Mouse (Mus musculus): ENCODE measurements around the gene Rngtt.
"Not testable (repeated sequence)": the region's sequence is repeated elsewhere in the genome, so short reads cannot be mapped to it uniquely, and the experiment has no call there.

Gene Rngtt

DNA sequence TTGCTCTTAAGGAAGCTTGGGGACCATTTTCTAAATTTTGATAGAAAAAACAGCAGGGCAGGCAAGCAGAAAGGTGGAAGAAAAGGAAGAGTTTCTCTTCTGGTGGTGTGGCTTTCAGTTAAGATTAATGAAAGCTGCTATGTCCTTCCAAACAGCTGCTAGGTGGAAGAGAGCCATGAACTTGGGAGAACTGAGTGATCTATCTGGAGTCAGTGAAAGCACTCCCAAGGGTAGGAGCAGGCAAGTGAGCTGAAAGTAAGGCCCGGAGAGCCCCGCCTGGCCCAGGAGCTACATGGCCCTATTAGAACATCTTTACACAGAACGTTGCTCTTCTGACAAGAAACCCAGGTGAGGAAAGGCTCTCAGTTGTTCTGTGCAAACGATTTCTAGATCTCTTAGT, 103.7 kb downstream of the Rngtt start:
- in situ Hi-C loops (cut with MboI; ENCODE audit: unreplicated experiment in 2 of 2), result loop anchor here in 1 of 2 experiments (25.0 kb wide), 1 partner anchor 1324 kb away; the partner anchor contains the start of gene Cfap206

DNA sequence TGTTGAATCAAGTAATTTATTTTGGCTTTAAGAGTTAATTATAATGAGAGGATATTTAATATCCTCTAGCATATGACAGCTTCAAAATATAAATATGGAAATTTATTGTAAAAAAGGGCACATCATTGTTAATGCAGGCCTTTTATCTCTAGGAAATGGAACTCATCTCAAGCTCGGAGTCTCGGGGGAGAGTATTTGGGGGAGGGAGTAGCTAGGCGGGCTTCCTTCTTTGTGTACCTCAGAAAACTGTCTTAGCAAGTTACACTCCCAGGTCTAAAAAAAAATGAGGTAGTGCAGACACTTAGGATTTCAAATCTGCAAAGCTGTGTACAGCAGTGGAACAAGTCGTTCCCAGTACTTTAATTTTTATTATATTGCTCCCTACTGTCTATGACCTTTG, 104.7 kb downstream of the Rngtt start:
- in situ Hi-C loops (cut with MboI; ENCODE audit: unreplicated experiment in 2 of 2), result loop anchor here in 1 of 2 experiments (25.0 kb wide), 1 partner anchor 1323 kb away; the partner anchor contains the start of gene Cfap206

- in situ Hi-C loops (cut with MboI; ENCODE audit: unreplicated experiment in 2 of 2), result loop anchor here in 1 of 2 experiments (25.0 kb wide), 1 partner anchor 1320 kb away; the partner anchor contains the start of gene Cfap206
Measured at GRCm38 (mm10) chr4:33417391-33417790, 107.3 kb downstream of the Rngtt start.

DNA sequence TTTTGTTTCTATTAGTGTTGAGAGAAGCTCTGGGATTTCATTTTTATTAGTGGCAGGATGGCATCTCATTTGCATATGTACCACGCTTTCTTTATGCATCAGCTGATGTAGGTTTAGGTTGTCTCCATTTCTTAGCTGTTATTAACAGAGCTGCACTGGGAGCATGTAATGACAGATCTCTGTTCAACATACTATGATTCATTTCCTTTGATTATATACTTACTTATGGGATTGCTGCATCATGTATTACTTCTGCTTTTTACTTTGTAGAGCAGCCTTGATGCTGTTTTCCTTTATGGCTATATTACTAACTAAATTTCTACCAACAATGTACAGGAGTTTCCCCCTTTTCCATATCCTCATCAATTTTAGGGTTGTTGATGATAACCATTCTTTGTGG, 109.5 kb downstream of the Rngtt start:
- in situ Hi-C loops (cut with MboI; ENCODE audit: unreplicated experiment in 2 of 2), result loop anchor here in 1 of 2 experiments (25.0 kb wide), 1 partner anchor 1318 kb away; the partner anchor contains the start of gene Cfap206

- in situ Hi-C loops (cut with MboI; ENCODE audit: unreplicated experiment in 2 of 2), result no loop called here
Measured at GRCm38 (mm10) chr4:33428856-33429255, 118.7 kb downstream of the Rngtt start.

DNA sequence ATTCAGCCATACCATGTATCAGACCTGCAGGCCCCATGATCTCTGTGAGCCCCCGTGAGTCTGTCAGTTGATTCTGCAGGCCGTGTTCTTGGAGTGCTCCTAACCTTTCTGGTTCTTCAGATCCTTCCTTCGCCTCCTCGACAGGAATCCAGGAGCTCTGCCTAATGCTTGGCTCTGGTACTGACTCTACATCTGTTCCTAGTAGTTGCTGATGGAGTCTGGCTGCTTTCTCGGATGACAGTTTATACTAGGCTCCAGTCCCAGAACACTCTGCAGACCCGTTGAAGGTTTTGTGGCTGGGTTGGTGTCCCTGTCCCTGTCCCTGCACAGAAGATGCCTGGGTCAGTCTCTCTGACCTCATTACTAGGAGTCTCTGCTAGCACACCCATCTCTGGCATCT, 131.8 kb downstream of the Rngtt start:
- in situ Hi-C loops (cut with MboI; ENCODE audit: unreplicated experiment in 2 of 2), result no loop called here

DNA sequence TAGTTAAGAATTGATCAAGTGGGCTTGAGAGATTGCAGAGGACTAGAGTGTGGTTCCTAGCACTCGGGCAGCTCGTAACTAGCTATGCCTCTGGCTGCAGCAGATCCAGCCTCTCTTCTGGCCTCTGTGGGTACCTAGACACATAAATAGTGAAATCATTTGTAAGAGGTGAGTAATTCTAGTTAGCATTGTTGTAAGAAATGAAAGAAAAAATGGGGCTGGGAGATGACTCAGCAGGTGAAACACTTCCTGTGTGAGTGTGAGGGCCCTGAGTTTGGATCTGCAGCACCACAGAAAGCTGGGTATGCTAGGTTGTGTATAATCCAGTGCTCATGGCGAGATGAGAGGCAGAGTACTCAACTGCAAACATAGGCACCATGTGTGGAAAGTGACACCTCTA, 136.2 kb downstream of the Rngtt start:
- in situ Hi-C loops (cut with MboI; ENCODE audit: unreplicated experiment in 2 of 2), result no loop called here

- in situ Hi-C loops (cut with MboI; ENCODE audit: unreplicated experiment in 2 of 2), result no loop called here
Measured at GRCm38 (mm10) chr4:33446881-33447280, 136.8 kb downstream of the Rngtt start.

- in situ Hi-C loops (cut with MboI; ENCODE audit: unreplicated experiment in 2 of 2), result not testable (repeated sequence)
Measured at GRCm38 (mm10) chr4:33450356-33450755, 140.2 kb downstream of the Rngtt start.

DNA sequence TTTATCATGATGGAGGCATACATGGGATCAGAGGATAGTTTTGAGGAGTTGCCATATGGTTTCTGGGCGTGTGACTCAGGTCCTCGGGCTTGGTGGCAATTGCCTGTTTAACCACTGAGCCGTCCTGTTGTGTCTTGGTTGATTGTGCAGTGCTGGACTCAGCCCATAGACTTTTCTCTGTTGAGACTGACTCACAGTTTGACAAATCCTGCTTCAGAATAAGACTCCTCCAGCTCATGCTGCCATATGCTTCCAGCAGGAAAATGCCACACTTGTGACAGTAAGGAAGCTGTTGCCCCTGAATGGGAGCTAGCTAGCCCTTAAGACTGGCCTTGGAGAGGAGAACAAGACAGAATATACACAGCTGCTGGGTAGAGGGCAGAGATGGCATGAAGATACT, 149.7 kb downstream of the Rngtt start:
- in situ Hi-C loops (cut with MboI; ENCODE audit: unreplicated experiment in 2 of 2), result no loop called here

GRCm38 (mm10) chr4:33464432-33464831, 154.3 kb downstream of the Rngtt start:
- in situ Hi-C loops (cut with MboI; ENCODE audit: unreplicated experiment in 2 of 2), result no loop called here

DNA sequence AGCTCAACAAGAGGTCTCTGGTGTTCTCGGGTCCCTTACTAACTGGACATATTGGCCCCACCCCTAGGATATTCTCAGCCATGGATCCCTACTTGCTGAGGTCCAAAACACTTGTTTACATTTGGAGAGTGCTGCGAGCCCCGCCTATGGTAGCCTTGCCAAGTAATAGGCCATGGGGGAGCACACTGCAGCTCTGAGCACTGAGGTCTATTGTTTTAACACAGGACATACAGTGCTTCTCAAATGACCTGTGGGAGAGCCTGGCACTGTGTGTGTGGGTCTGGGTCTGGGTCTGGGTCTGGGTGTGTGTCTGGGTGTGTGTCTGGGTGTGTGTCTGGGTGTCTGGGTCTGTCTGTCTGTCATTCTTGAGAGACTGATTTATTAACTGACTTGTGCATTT, 155.8 kb downstream of the Rngtt start:
- in situ Hi-C loops (cut with MboI; ENCODE audit: unreplicated experiment in 2 of 2), result no loop called here

DNA sequence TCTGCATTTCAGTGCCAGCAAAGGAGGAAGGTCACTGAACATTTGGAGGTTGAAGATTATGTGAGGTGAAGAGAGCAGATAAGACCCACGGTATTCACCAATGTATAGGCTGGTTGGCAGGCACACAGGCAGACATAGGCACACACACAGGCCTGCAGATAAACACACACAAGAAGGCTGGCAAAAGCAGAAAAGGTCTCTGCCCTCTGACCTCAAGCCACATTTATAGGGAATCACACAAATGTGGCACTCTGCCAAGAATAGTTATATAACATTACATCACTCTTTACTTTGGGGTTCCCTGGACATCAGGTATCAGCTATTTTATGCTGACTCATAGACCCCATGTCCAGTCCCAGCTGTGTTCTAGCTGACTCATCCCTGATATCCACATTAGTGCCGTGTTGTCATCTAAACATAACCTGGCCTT, 156.9 kb downstream of the Rngtt start:
- in situ Hi-C loops (cut with MboI; ENCODE audit: unreplicated experiment in 2 of 2), result no loop called here

- in situ Hi-C loops (cut with MboI; ENCODE audit: unreplicated experiment in 2 of 2), result no loop called here
Measured at GRCm38 (mm10) chr4:33467627-33468026, 157.5 kb downstream of the Rngtt start.

DNA sequence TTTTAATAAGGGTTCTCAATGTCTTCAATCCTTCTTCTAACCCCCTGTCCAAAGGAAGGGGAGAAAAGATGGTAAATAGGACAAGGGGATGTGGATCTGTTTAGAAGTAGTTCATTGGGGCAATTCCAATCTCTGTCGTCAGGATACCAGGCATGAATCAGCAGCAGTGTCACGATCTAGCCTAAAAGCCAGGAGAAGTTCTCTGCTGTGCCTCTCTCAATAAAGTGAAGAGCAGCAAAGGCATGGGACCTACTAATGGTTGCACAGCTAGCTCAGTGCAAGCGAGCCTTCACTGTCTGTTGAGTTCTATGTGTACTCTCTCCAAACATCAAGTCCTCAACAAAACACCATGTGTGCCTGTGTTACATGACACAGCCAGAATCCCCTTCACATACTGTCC, 158.0 kb downstream of the Rngtt start:
- in situ Hi-C loops (cut with MboI; ENCODE audit: unreplicated experiment in 2 of 2), result no loop called here

GRCm38 (mm10) chr4:33470671-33471302, 160.7 kb downstream of the Rngtt start:
- in situ Hi-C loops (cut with MboI; ENCODE audit: unreplicated experiment in 2 of 2), result no loop called here

GRCm38 (mm10) chr4:33478011-33478785, 168.1 kb downstream of the Rngtt start:
- in situ Hi-C loops (cut with MboI; ENCODE audit: unreplicated experiment in 2 of 2), result no loop called here

DNA sequence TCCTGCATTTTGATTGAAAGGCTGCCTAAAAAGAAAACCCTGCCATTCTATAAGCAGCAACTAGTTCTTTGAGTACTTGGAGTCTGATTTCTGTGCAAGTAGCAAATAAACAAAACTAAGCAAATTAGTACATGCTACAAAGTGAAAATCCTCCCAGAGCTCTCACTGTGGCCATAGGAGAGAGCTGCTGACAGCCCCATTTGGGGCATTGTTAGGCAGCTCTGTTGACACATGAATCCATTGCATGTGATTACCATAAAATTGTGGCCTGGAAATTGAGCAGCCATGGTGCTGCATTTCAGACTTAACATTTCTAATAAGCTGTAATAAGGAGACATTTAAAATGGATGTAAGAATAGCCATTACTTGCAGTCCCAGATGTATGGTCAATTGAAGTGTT, 171.6 kb downstream of the Rngtt start:
- in situ Hi-C loops (cut with MboI; ENCODE audit: unreplicated experiment in 2 of 2), result no loop called here

DNA sequence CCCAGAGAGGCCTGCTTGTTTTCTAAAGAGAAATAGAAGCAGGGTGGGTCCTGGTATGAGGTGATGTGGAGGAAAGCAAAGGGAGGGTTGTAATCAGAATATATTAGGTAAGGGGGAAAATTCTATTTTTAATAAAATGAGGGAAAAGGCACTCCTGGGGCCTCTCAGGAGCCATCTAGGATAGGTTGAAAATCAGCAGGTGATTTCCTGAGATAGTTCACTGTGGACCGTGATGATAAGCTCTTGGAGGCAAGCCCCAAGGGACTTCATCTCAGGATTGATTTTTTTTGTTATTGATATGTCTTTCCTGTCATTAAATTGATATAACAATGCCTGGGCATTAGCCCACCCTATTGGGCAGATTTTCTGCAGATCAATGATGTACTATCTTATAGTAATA, 175.9 kb downstream of the Rngtt start:
- in situ Hi-C loops (cut with MboI; ENCODE audit: unreplicated experiment in 2 of 2), result no loop called here

DNA sequence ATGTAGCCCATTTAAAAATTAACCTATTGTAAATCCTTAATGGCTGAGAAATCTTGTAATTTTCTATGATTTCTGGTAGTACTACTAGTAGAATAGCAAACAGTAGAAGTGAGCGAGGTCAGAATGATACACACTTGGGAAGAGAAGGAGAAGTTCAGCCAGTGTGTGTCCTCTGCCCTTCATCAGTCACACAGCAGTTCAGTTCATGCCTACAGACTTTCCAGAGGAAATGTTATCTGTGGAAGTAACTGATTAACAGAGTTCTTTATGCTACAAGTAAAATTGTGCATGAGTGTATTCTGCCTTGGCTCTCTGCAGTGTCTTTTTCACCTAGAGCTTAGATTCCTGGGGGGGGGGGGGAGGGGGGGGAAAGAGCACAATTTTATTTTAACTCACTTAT, 181.0 kb downstream of the Rngtt start:
- in situ Hi-C loops (cut with MboI; ENCODE audit: unreplicated experiment in 2 of 2), result no loop called here

DNA sequence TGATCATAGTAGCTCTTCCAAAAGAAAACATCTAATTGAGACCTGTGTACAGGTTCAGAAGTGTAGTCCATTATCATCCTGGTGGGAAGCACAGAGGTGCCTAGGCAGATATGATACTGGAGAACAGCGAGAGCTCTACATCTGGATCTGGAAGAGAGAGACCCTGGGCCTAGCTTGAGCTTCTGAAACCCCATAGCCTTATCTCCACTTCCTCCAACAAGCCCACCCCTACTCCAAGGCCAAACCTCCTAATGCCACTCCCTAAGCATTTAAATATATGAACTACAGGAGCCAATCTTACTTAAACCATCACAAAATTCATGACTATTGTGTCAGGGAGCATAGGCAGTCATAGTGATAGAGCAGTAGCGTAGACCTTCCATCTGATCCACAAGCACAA, 184.3 kb downstream of the Rngtt start:
- in situ Hi-C loops (cut with MboI; ENCODE audit: unreplicated experiment in 2 of 2), result no loop called here

- in situ Hi-C loops (cut with MboI; ENCODE audit: unreplicated experiment in 2 of 2), result no loop called here
Measured at GRCm38 (mm10) chr4:33496985-33497384, 186.9 kb downstream of the Rngtt start.

Measured in v-Abl transformed pro-B cells (cell line).